Mouse (Mus musculus) midbrain, postnatal 0 days (tissue): Measurements from ENCODE around the gene Fez1. TPM values are rescaled to one million over a fixed set of nuclear protein-coding genes. Genes with fewer than 3 reads are reported as not detected.

Experiments used
- ATAC-seq: fragments of 200-750 bp; cut with Nextera tagmentation; 2 replicates; pipeline ENCODE4 v1.8.0; 2017; ENCODE audit warnings: moderate number of reproducible peaks, mild to moderate bottlenecking, moderate TSS enrichment, moderate library complexity; ENCODE audit not compliant: low FRiP score
- DNase-seq: peaks from one replicate; pipeline ENCODE4 v3.0.0-alpha.2; 2015; ENCODE audit warnings: low spot score
- H3K27ac ChIP-seq: fragments of 300-500 bp; sonication (generic); 2 replicates; pipeline ENCODE4 v1.5.1; 2014; ENCODE audit warnings: low read depth, mild to moderate bottlenecking, low read length, mixed read lengths
- H3K27me3 ChIP-seq: fragments of 300-500 bp; sonication (generic); 2 replicates; pipeline ENCODE4 v1.6.1; 2014; ENCODE audit warnings: low read length, control low read depth, mixed read lengths; ENCODE audit not compliant: insufficient read depth
- H3K36me3 ChIP-seq: fragments of 300-500 bp; sonication (generic); 2 replicates; pipeline ENCODE4 v1.6.1; 2014; ENCODE audit warnings: low read length, control low read depth, mixed read lengths; ENCODE audit not compliant: insufficient read depth
- H3K4me1 ChIP-seq: fragments of 300-500 bp; sonication (generic); 2 replicates; pipeline ENCODE4 v1.6.1; 2014; ENCODE audit warnings: mild to moderate bottlenecking, control low read depth, antibody characterized with exemption, low read length, mixed read lengths; ENCODE audit not compliant: insufficient read depth
- H3K4me2 ChIP-seq: fragments of 300-500 bp; sonication (generic); 2 replicates; pipeline ENCODE4 v1.6.1; 2014; ENCODE audit warnings: low read depth, mild to moderate bottlenecking, low read length, mixed read lengths; ENCODE audit not compliant: poor library complexity, severe bottlenecking
- H3K4me3 ChIP-seq: fragments of 300-500 bp; sonication (generic); 2 replicates; pipeline ENCODE4 v1.5.1; 2014; ENCODE audit warnings: low read depth, mild to moderate bottlenecking, low read length, moderate library complexity
- H3K9ac ChIP-seq: fragments of 300-500 bp; sonication (generic); replicated peaks from 2 replicates; pipeline ENCODE4 v1.6.1; 2014; ENCODE audit warnings: mild to moderate bottlenecking, low read length, moderate library complexity, mixed read lengths; ENCODE audit not compliant: poor library complexity, severe bottlenecking
- H3K9me3 ChIP-seq: fragments of 300-500 bp; sonication (generic); 2 replicates; pipeline ENCODE4 v1.6.1; 2016; ENCODE audit warnings: low read length, control low read depth
- CTCF ChIP-seq: IDR thresholded peaks from 2 replicates; pipeline ENCODE4 v1.5.1; 2016; ENCODE audit warnings: antibody characterized with exemption, mild to moderate bottlenecking
- WGBS: fragments of 180-500 bp; shearing (Covaris S2); extraction: QIAGEN DNeasy Blood & Tissue Kit; methylation state at CpG from one replicate; pipeline ENCODE4 v1.1.7; 2014; 5-methylcytosine and 5-hydroxymethylcytosine counted together
- polyA plus RNA-seq: library from polyadenylated mRNA; unstranded; fragments of >200 nt; fragmentation: Nextera tagmentation; extraction: Ambion mirVana; gene quantifications from 2 replicates; pipeline ENCODE4 v1.2.1, GENCODE M21; 2015
- total RNA-seq: library from RNA; depleted of rRNA; stranded (reverse); fragments of >200 nt; gene quantifications from 2 replicates; pipeline ENCODE4 v1.2.3, GENCODE M21; 2014

Gene Fez1
- total and polyA plus RNA-seq, 2 experiments from 2014 or later, result 371 to 530 TPM

- no peaks in the 10 kb centered on the region for H3K27me3 ChIP-seq
- ATAC-seq (peak; percentile 98), DNase-seq (peak; percentile 85)
- no peak for TF ChIP-seq CTCF
- H3K27ac ChIP-seq, result peak within 1 kb of the TSS; percentile 80
- H3K4me1 ChIP-seq, result peaks cover 6% of the 10 kb centered on the region; the same call in 1 of the 2 replicates
- H3K36me3 ChIP-seq, result 0 out of 2 replicates have a peak, but pooled peaks cover 3% of the 10 kb centered on the region
- H3K4me2 ChIP-seq, result peak within 1 kb of the TSS; percentile 77
- peak within 1 kb of the TSS; percentile 93 for H3K9ac ChIP-seq
- H3K4me3 ChIP-seq, result peak within 1 kb of the TSS; percentile 95
- under 1% methylated on average over 59 of the region's 66 CpGs for WGBS
- no peaks in the 10 kb centered on the region for H3K9me3 ChIP-seq
Measured at GRCm38 (mm10) chr9:36796781-36797555, 24.7 kb upstream of the Fez1 start, which contains the start of gene Ei24. TSS of gene Ei24 (minus strand) at chr9:36797393.

- Histone ChIP-seq H3K36me3 (no peaks in the 10 kb centered on the region), H3K4me2 (no peak overlapping the region), H3K9me3 (no peaks in the 10 kb centered on the region), H3K4me3 (no peak overlapping the region), H3K27me3 (no peaks in the 10 kb centered on the region), H3K9ac (no peak overlapping the region), H3K4me1 (no peaks in the 10 kb centered on the region), H3K27ac (no peak overlapping the region)
- no peak for ATAC-seq
- no peak for DNase-seq
- WGBS, result 90% methylated on average over 2 of the region's 2 CpGs
- TF ChIP-seq CTCF, result no peak
Measured at GRCm38 (mm10) chr9:36801961-36802360, 19.7 kb upstream of the Fez1 start.

GRCm38 (mm10) chr9:36802951-36803350 lies 18.7 kb upstream of the Fez1 start:
- H3K36me3 ChIP-seq, result no peaks in the 10 kb centered on the region
- H3K4me3 ChIP-seq, result no peak overlapping the region
- no peaks in the 10 kb centered on the region for H3K4me1 ChIP-seq
- H3K27me3 ChIP-seq, result no peaks in the 10 kb centered on the region
- no peak overlapping the region for H3K27ac ChIP-seq
- H3K9ac ChIP-seq, result no peak overlapping the region
- DNase-seq (no peak), ATAC-seq (no peak)
- no peak for TF ChIP-seq CTCF
- no peak overlapping the region for H3K4me2 ChIP-seq
- H3K9me3 ChIP-seq, result no peaks in the 10 kb centered on the region
- 85% methylated on average over 3 of the region's 3 CpGs for WGBS

- no peak overlapping the region for H3K4me2 ChIP-seq
- ATAC-seq (no peak), DNase-seq (no peak)
- H3K27ac ChIP-seq, result no peak overlapping the region
- H3K9me3 ChIP-seq, result no peaks in the 10 kb centered on the region
- H3K27me3 ChIP-seq, result no peaks in the 10 kb centered on the region
- H3K4me3 ChIP-seq, result no peak overlapping the region
- no peak for TF ChIP-seq CTCF
- WGBS, result 80% methylated on average over 6 of the region's 6 CpGs
- no peak overlapping the region for H3K9ac ChIP-seq
- H3K36me3 ChIP-seq, result no peaks in the 10 kb centered on the region
- H3K4me1 ChIP-seq, result no peaks in the 10 kb centered on the region
Measured at GRCm38 (mm10) chr9:36803386-36803785, 18.3 kb upstream of the Fez1 start.

- Histone ChIP-seq H3K27ac (no peak overlapping the region), H3K4me3 (no peak overlapping the region), H3K27me3 (no peaks in the 10 kb centered on the region), H3K4me1 (no peaks in the 10 kb centered on the region), H3K36me3 (no peaks in the 10 kb centered on the region), H3K9ac (no peak overlapping the region), H3K4me2 (no peak overlapping the region), H3K9me3 (no peaks in the 10 kb centered on the region)
- ATAC-seq (no peak), DNase-seq (no peak)
- 83% methylated on average over 3 of the region's 3 CpGs for WGBS
- TF ChIP-seq CTCF, result no peak
Measured at GRCm38 (mm10) chr9:36803926-36804325, 17.7 kb upstream of the Fez1 start.

- Histone ChIP-seq H3K9ac (no peak overlapping the region), H3K4me3 (no peak overlapping the region), H3K27me3 (no peaks in the 10 kb centered on the region), H3K36me3 (no peaks in the 10 kb centered on the region), H3K9me3 (no peaks in the 10 kb centered on the region), H3K4me2 (no peak overlapping the region), H3K27ac (no peak overlapping the region), H3K4me1 (no peaks in the 10 kb centered on the region)
- WGBS, result 88% methylated on average over 3 of the region's 3 CpGs
- DNase-seq (no peak), ATAC-seq (no peak)
- no peak for TF ChIP-seq CTCF
Measured at GRCm38 (mm10) chr9:36805256-36805975, 16.2 kb upstream of the Fez1 start.
